Mouse (Mus musculus) lung, embryonic 14.5 days (tissue): ENCODE measurements at regions not wholly inside any gene's neighbourhood (a gene's known extent, or its start where the extent isn't known, plus 50 kb on each side); places are given as distances from the start of the nearest gene placed in this dataset.
A peak's percentile ranks its signal among the peaks of the same experiment; 100 is the strongest.

Source experiments
- ATAC-seq: fragments of 200-750 bp; cut with Nextera tagmentation; 2 replicates; pipeline ENCODE4 v1.8.0; 2017; ENCODE audit warnings: mild to moderate bottlenecking, moderate TSS enrichment, moderate library complexity; ENCODE audit not compliant: insufficient read depth
- DNase-seq: peaks from one replicate; pipeline ENCODE4 v3.0.0-alpha.2; 2015
- H3K27ac ChIP-seq: fragments of 300-500 bp; sonication (generic); 2 replicates; pipeline ENCODE4 v1.5.1; 2014; ENCODE audit warnings: low read depth, mild to moderate bottlenecking, moderate library complexity
- H3K27me3 ChIP-seq: fragments of 300-500 bp; sonication (generic); 2 replicates; pipeline ENCODE4 v1.6.1; 2014; ENCODE audit warnings: low read length, control low read depth; ENCODE audit not compliant: insufficient read depth
- H3K36me3 ChIP-seq: fragments of 300-500 bp; sonication (generic); 2 replicates; pipeline ENCODE4 v1.6.1; 2014; ENCODE audit warnings: control low read depth; ENCODE audit not compliant: insufficient read depth
- H3K4me1 ChIP-seq: fragments of 300-500 bp; sonication (generic); 2 replicates; pipeline ENCODE4 v1.6.1; 2014; ENCODE audit warnings: antibody characterized with exemption, control low read depth; ENCODE audit not compliant: insufficient read depth
- H3K4me2 ChIP-seq: fragments of 300-500 bp; sonication (generic); 2 replicates; pipeline ENCODE4 v1.6.1; 2014; ENCODE audit warnings: mild to moderate bottlenecking
- H3K4me3 ChIP-seq: fragments of 300-500 bp; sonication (generic); 2 replicates; pipeline ENCODE4 v1.5.1; 2014; ENCODE audit warnings: low read depth, low read length
- H3K9ac ChIP-seq: fragments of 300-500 bp; sonication (generic); 2 replicates; pipeline ENCODE4 v1.6.1; 2014
- H3K9me3 ChIP-seq: fragments of 300-500 bp; sonication (generic); 2 replicates; pipeline ENCODE4 v1.6.1; 2016; ENCODE audit warnings: low read depth, low read length, control low read depth
- CTCF ChIP-seq: IDR thresholded peaks from 2 replicates; pipeline ENCODE4 v1.5.1; 2016; ENCODE audit warnings: antibody characterized with exemption, low read depth
- WGBS: fragments of 180-500 bp; shearing (Covaris S2); extraction: QIAGEN DNeasy Blood & Tissue Kit; methylation state at CpG from one replicate; pipeline ENCODE4 v1.1.7; 2014; 5-methylcytosine and 5-hydroxymethylcytosine counted together

DNA sequence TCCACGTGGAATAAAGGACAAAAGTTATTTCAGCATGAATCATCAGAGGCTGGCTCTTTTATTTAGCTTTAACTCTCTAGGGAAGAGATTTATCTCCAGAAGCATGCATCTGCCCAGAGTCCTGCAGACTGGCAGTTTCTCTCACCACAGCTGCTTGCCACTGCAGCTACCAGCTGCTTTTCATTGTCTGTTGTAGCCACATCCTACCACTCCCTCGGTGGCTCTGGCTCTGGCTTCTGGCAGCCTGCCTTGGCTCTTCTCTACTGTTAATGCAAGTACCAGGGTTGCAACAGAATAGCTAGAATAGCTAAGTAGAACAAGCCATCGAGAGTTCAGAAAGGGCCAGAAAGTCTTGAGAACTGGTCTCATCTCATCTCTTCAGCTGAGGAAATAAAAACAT is 1014.2 kb downstream of the Nsun3 start:
- no peak overlapping the region for H3K4me2 ChIP-seq
- H3K27me3 ChIP-seq = no peaks in the 10 kb centered on the region
- no peak overlapping the region for H3K4me3 ChIP-seq
- WGBS = 60% methylated on average over 3 of the region's 3 CpGs
- H3K4me1 ChIP-seq = no peaks in the 10 kb centered on the region
- no peak for TF ChIP-seq CTCF
- H3K36me3 ChIP-seq = no peaks in the 10 kb centered on the region
- ATAC-seq (no peak), DNase-seq (peak; percentile 3)
- no peaks in the 10 kb centered on the region for H3K9me3 ChIP-seq
- no peak overlapping the region for H3K9ac ChIP-seq
- no peak overlapping the region for H3K27ac ChIP-seq

DNA sequence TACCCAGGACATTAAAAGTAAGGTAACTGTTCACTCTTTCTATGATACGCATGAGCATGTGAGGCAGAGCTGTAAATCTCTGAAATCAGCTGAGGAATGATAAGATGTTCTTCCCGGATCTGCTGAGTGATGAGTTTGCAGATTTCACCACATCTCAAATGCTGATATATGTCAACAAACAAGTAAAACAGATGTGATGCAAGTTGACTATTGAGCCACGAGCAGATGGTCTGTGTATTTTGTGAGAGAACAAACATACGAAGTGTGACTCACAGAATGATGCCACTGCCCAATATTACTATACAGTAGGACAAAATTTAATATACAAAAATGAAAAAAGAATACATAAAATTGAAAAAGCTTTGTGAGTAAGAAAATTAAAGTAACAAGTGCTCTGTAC is 1058.9 kb downstream of the Nsun3 start:
- Histone ChIP-seq H3K4me3 (no peak overlapping the region), H3K27ac (no peak overlapping the region), H3K4me2 (no peak overlapping the region), H3K27me3 (no peaks in the 10 kb centered on the region), H3K9me3 (no peaks in the 10 kb centered on the region), H3K4me1 (no peaks in the 10 kb centered on the region), H3K9ac (no peak overlapping the region), H3K36me3 (no peaks in the 10 kb centered on the region)
- TF ChIP-seq CTCF = no peak
- ATAC-seq (no peak), DNase-seq (no peak)
- 45% methylated on average over 4 of the region's 4 CpGs for WGBS
